Mouse (Mus musculus): ENCODE measurements around the gene C130026I21Rik. TPM values are rescaled to one million over a fixed set of nuclear protein-coding genes. Genes with fewer than 3 reads are reported as not detected.
"Not testable (repeated sequence)": the region's sequence is repeated elsewhere in the genome, so short reads cannot be mapped to it uniquely, and the experiment has no call there.

C130026I21Rik gene
- polyA plus RNA-seq, 1 experiment from 2014 or later: 0.63 TPM

- H3K4me2 ChIP-seq (ENCODE audit: low read depth, low read length); H3K4me1 ChIP-seq (ENCODE audit: control insufficient read depth, insufficient read depth, low read length); H3K9me3 ChIP-seq (replicated peaks; ENCODE audit: control insufficient read depth, low read length); H3K36me3 ChIP-seq (ENCODE audit: control insufficient read depth, insufficient read depth, low read length); ATAC-seq (ENCODE audit: insufficient read depth, low FRiP score); H3K27ac ChIP-seq (ENCODE audit: low read length); H3K27me3 ChIP-seq (ENCODE audit: control insufficient read depth, insufficient read depth, low read length); H3K4me3 ChIP-seq (replicated peaks; ENCODE audit: low read length); H3K9ac ChIP-seq (ENCODE audit: low read length): not testable (repeated sequence)
- WGBS: 67% methylated on average over 2 of the region's 5 CpGs
Observed at GRCm38 (mm10) chr1:85112889-85113288, 157.5 kb downstream of the C130026I21Rik start.

- H3K27me3 ChIP-seq (ENCODE audit: control insufficient read depth, insufficient read depth, low read length); H3K9me3 ChIP-seq (replicated peaks; ENCODE audit: control insufficient read depth, low read length); H3K36me3 ChIP-seq (ENCODE audit: control insufficient read depth, insufficient read depth, low read length); H3K27ac ChIP-seq (ENCODE audit: low read length); H3K9ac ChIP-seq (ENCODE audit: low read length); H3K4me1 ChIP-seq (ENCODE audit: control insufficient read depth, insufficient read depth, low read length); ATAC-seq (ENCODE audit: insufficient read depth, low FRiP score); H3K4me3 ChIP-seq (replicated peaks; ENCODE audit: low read length); H3K4me2 ChIP-seq (ENCODE audit: low read depth, low read length): not testable (repeated sequence)
- 88% methylated on average over 7 of the region's 7 CpGs for WGBS
Observed at GRCm38 (mm10) chr1:85112266-85112665, 158.1 kb downstream of the C130026I21Rik start.

- not testable (repeated sequence) for H3K4me2 ChIP-seq (ENCODE audit: low read depth, low read length); H3K9ac ChIP-seq (ENCODE audit: low read length); H3K4me1 ChIP-seq (ENCODE audit: control insufficient read depth, insufficient read depth, low read length); H3K9me3 ChIP-seq (replicated peaks; ENCODE audit: control insufficient read depth, low read length); ATAC-seq (ENCODE audit: insufficient read depth, low FRiP score); H3K27me3 ChIP-seq (ENCODE audit: control insufficient read depth, insufficient read depth, low read length); H3K36me3 ChIP-seq (ENCODE audit: control insufficient read depth, insufficient read depth, low read length); H3K27ac ChIP-seq (ENCODE audit: low read length); H3K4me3 ChIP-seq (replicated peaks; ENCODE audit: low read length)
- WGBS: 60% methylated on average over 9 of the region's 10 CpGs
Observed at GRCm38 (mm10) chr1:85111572-85111971, 158.8 kb downstream of the C130026I21Rik start.

- not testable (repeated sequence) for ATAC-seq (ENCODE audit: insufficient read depth, low FRiP score); H3K27me3 ChIP-seq (ENCODE audit: control insufficient read depth, insufficient read depth, low read length); H3K9ac ChIP-seq (ENCODE audit: low read length); H3K9me3 ChIP-seq (replicated peaks; ENCODE audit: control insufficient read depth, low read length); H3K4me1 ChIP-seq (ENCODE audit: control insufficient read depth, insufficient read depth, low read length); H3K36me3 ChIP-seq (ENCODE audit: control insufficient read depth, insufficient read depth, low read length); H3K4me3 ChIP-seq (replicated peaks; ENCODE audit: low read length); H3K4me2 ChIP-seq (ENCODE audit: low read depth, low read length); H3K27ac ChIP-seq (ENCODE audit: low read length)
- 74% methylated on average over 2 of the region's 3 CpGs for WGBS
Observed at GRCm38 (mm10) chr1:85110876-85111275, 159.5 kb downstream of the C130026I21Rik start.

- not testable (repeated sequence) for ATAC-seq (ENCODE audit: insufficient read depth, low FRiP score); H3K4me3 ChIP-seq (replicated peaks; ENCODE audit: low read length); H3K27ac ChIP-seq (ENCODE audit: low read length); H3K9me3 ChIP-seq (replicated peaks; ENCODE audit: control insufficient read depth, low read length); H3K4me1 ChIP-seq (ENCODE audit: control insufficient read depth, insufficient read depth, low read length); H3K9ac ChIP-seq (ENCODE audit: low read length); H3K36me3 ChIP-seq (ENCODE audit: control insufficient read depth, insufficient read depth, low read length); H3K27me3 ChIP-seq (ENCODE audit: control insufficient read depth, insufficient read depth, low read length); H3K4me2 ChIP-seq (ENCODE audit: low read depth, low read length)
- no CpG with 5 or more reads among the region's 7 CpGs for WGBS
Observed at GRCm38 (mm10) chr1:85109753-85110152, 160.6 kb downstream of the C130026I21Rik start, which contains the start of gene A530032D15Rik. Gene A530032D15Rik (minus strand): TSS chr1:85109853.

GRCm38 (mm10) chr1:85106013-85106412, 164.4 kb downstream of the C130026I21Rik start:
- not testable (repeated sequence) for H3K9ac ChIP-seq (ENCODE audit: low read length)

GRCm38 (mm10) chr1:85105336-85105735, 165.0 kb downstream of the C130026I21Rik start:
- H3K27ac ChIP-seq (ENCODE audit: low read length); H3K4me1 ChIP-seq (ENCODE audit: control insufficient read depth, insufficient read depth, low read length); H3K9me3 ChIP-seq (replicated peaks; ENCODE audit: control insufficient read depth, low read length); H3K27me3 ChIP-seq (ENCODE audit: control insufficient read depth, insufficient read depth, low read length); H3K36me3 ChIP-seq (ENCODE audit: control insufficient read depth, insufficient read depth, low read length); H3K4me3 ChIP-seq (replicated peaks; ENCODE audit: low read length); H3K4me2 ChIP-seq (ENCODE audit: low read depth, low read length); ATAC-seq (ENCODE audit: insufficient read depth, low FRiP score); H3K9ac ChIP-seq (ENCODE audit: low read length): not testable (repeated sequence)
- 73% methylated on average over 4 of the region's 4 CpGs for WGBS

More at GRCm38 (mm10) chr1:85106013-85106412, 164.4 kb downstream of the C130026I21Rik start:
- not testable (repeated sequence) for H3K4me1 ChIP-seq (ENCODE audit: control insufficient read depth, insufficient read depth, low read length); H3K27ac ChIP-seq (ENCODE audit: low read length); H3K27me3 ChIP-seq (ENCODE audit: control insufficient read depth, insufficient read depth, low read length); H3K36me3 ChIP-seq (ENCODE audit: control insufficient read depth, insufficient read depth, low read length); H3K4me3 ChIP-seq (replicated peaks; ENCODE audit: low read length); H3K9me3 ChIP-seq (replicated peaks; ENCODE audit: control insufficient read depth, low read length); ATAC-seq (ENCODE audit: insufficient read depth, low FRiP score); H3K4me2 ChIP-seq (ENCODE audit: low read depth, low read length)
- WGBS: 75% methylated on average over 5 of the region's 6 CpGs

- not testable (repeated sequence) for H3K27ac ChIP-seq (ENCODE audit: low read length); H3K4me3 ChIP-seq (replicated peaks; ENCODE audit: low read length); ATAC-seq (ENCODE audit: insufficient read depth, low FRiP score); H3K4me2 ChIP-seq (ENCODE audit: low read depth, low read length); H3K9me3 ChIP-seq (replicated peaks; ENCODE audit: control insufficient read depth, low read length); H3K36me3 ChIP-seq (ENCODE audit: control insufficient read depth, insufficient read depth, low read length); H3K4me1 ChIP-seq (ENCODE audit: control insufficient read depth, insufficient read depth, low read length); H3K27me3 ChIP-seq (ENCODE audit: control insufficient read depth, insufficient read depth, low read length); H3K9ac ChIP-seq (ENCODE audit: low read length)
- 76% methylated on average over 4 of the region's 4 CpGs for WGBS
Observed at GRCm38 (mm10) chr1:85101754-85102153, 168.6 kb downstream of the C130026I21Rik start.

GRCm38 (mm10) chr1:85099864-85100263, 170.5 kb downstream of the C130026I21Rik start, which contains the start of gene Gm10553:
Gene Gm10553 (plus strand): TSS chr1:85100164.
- not testable (repeated sequence) for H3K27ac ChIP-seq (ENCODE audit: low read length); H3K4me2 ChIP-seq (ENCODE audit: low read depth, low read length); H3K4me3 ChIP-seq (replicated peaks; ENCODE audit: low read length); H3K27me3 ChIP-seq (ENCODE audit: control insufficient read depth, insufficient read depth, low read length); H3K4me1 ChIP-seq (ENCODE audit: control insufficient read depth, insufficient read depth, low read length); ATAC-seq (ENCODE audit: insufficient read depth, low FRiP score); H3K9me3 ChIP-seq (replicated peaks; ENCODE audit: control insufficient read depth, low read length); H3K36me3 ChIP-seq (ENCODE audit: control insufficient read depth, insufficient read depth, low read length); H3K9ac ChIP-seq (ENCODE audit: low read length)
- WGBS: 65% methylated on average over 1 of the region's 1 CpGs

GRCm38 (mm10) chr1:85099081-85099480, 171.3 kb downstream of the C130026I21Rik start:
- H3K9me3 ChIP-seq (replicated peaks; ENCODE audit: control insufficient read depth, low read length); H3K27ac ChIP-seq (ENCODE audit: low read length); H3K36me3 ChIP-seq (ENCODE audit: control insufficient read depth, insufficient read depth, low read length); H3K4me1 ChIP-seq (ENCODE audit: control insufficient read depth, insufficient read depth, low read length); H3K4me2 ChIP-seq (ENCODE audit: low read depth, low read length); H3K27me3 ChIP-seq (ENCODE audit: control insufficient read depth, insufficient read depth, low read length); H3K9ac ChIP-seq (ENCODE audit: low read length); ATAC-seq (ENCODE audit: insufficient read depth, low FRiP score); H3K4me3 ChIP-seq (replicated peaks; ENCODE audit: low read length): not testable (repeated sequence)
- WGBS: 85% methylated on average over 5 of the region's 7 CpGs

All from stomach, embryonic 16.5 days (tissue).